Mouse (Mus musculus): ENCODE data around the gene Foxe1. TPM values are rescaled to one million over a fixed set of nuclear protein-coding genes. Genes with fewer than 3 reads are reported as not detected.

The Foxe1 gene
- polyA plus RNA-seq, 1 experiment: not detected

- Histone ChIP-seq H3K4me1 (ENCODE audit: control insufficient read depth, insufficient read depth, low read length) (peaks cover 3% of the 10 kb centered on the region; the same call in 1 of the 2 replicates), H3K27me3 (replicated peaks; ENCODE audit: control insufficient read depth, insufficient read depth, low read length) (no peaks in the 10 kb centered on the region), H3K36me3 (ENCODE audit: control insufficient read depth, insufficient read depth, low read length) (no peaks in the 10 kb centered on the region), H3K27ac (ENCODE audit: insufficient read depth, low read depth, low read length) (no peak overlapping the region), H3K4me3 (ENCODE audit: insufficient read depth, low read depth, low read length) (no peak overlapping the region)
- 53% methylated on average over 13 of the region's 13 CpGs for WGBS
- no peak for DNase-seq
- TF ChIP-seq CTCF (conservative IDR thresholded peaks at IDR 0.05; ENCODE audit: insufficient read depth, insufficient read length, low read depth, low read length) (no peak), POLR2A (IDR thresholded peaks at IDR 0.05; ENCODE audit: low read depth, low read length) (no peak)
Measured at GRCm38 (mm10) chr4:46321730-46322389, 21.5 kb upstream of the Foxe1 start.

- Histone ChIP-seq H3K36me3 (ENCODE audit: control insufficient read depth, insufficient read depth, low read length) (no peaks in the 10 kb centered on the region), H3K27me3 (replicated peaks; ENCODE audit: control insufficient read depth, insufficient read depth, low read length) (no peaks in the 10 kb centered on the region), H3K27ac (ENCODE audit: insufficient read depth, low read depth, low read length) (no peak overlapping the region), H3K4me1 (ENCODE audit: control insufficient read depth, insufficient read depth, low read length) (peaks cover 3% of the 10 kb centered on the region; the same call in 1 of the 2 replicates), H3K4me3 (ENCODE audit: insufficient read depth, low read depth, low read length) (no peak overlapping the region)
- 50% methylated on average over 4 of the region's 4 CpGs for WGBS
- TF ChIP-seq POLR2A (IDR thresholded peaks at IDR 0.05; ENCODE audit: low read depth, low read length): no peak
- no peak for TF ChIP-seq CTCF (conservative IDR thresholded peaks at IDR 0.05; ENCODE audit: insufficient read depth, insufficient read length, low read depth, low read length)
- no peak for DNase-seq
Measured at GRCm38 (mm10) chr4:46322715-46323114, 20.7 kb upstream of the Foxe1 start.

- H3K36me3 ChIP-seq (ENCODE audit: control insufficient read depth, insufficient read depth, low read length): no peaks in the 10 kb centered on the region
- WGBS: 63% methylated on average over 3 of the region's 3 CpGs
- H3K4me3 ChIP-seq (ENCODE audit: insufficient read depth, low read depth, low read length): no peak overlapping the region
Measured at GRCm38 (mm10) chr4:46328906-46329305, 14.5 kb upstream of the Foxe1 start.

GRCm38 (mm10) chr4:46335846-46336245 lies 7.6 kb upstream of the Foxe1 start:
- Histone ChIP-seq H3K36me3 (ENCODE audit: control insufficient read depth, insufficient read depth, low read length) (no peaks in the 10 kb centered on the region), H3K27ac (ENCODE audit: insufficient read depth, low read depth, low read length) (no peak overlapping the region), H3K4me1 (ENCODE audit: control insufficient read depth, insufficient read depth, low read length) (no peaks in the 10 kb centered on the region), H3K27me3 (replicated peaks; ENCODE audit: control insufficient read depth, insufficient read depth, low read length) (peaks cover 4% of the 10 kb centered on the region), H3K4me3 (ENCODE audit: insufficient read depth, low read depth, low read length) (no peak overlapping the region)
- TF ChIP-seq CTCF (conservative IDR thresholded peaks at IDR 0.05; ENCODE audit: insufficient read depth, insufficient read length, low read depth, low read length): no peak
- no peak for TF ChIP-seq POLR2A (IDR thresholded peaks at IDR 0.05; ENCODE audit: low read depth, low read length)
- DNase-seq: no peak
- WGBS: 34% methylated on average over 1 of the region's 1 CpGs

More at GRCm38 (mm10) chr4:46328906-46329305, 14.5 kb upstream of the Foxe1 start:
- no peaks in the 10 kb centered on the region for H3K27me3 ChIP-seq (replicated peaks; ENCODE audit: control insufficient read depth, insufficient read depth, low read length)
- no peaks in the 10 kb centered on the region for H3K4me1 ChIP-seq (ENCODE audit: control insufficient read depth, insufficient read depth, low read length)
- H3K27ac ChIP-seq (ENCODE audit: insufficient read depth, low read depth, low read length): no peak overlapping the region
- DNase-seq: no peak
- no peak for TF ChIP-seq POLR2A (IDR thresholded peaks at IDR 0.05; ENCODE audit: low read depth, low read length)
- no peak for TF ChIP-seq CTCF (conservative IDR thresholded peaks at IDR 0.05; ENCODE audit: insufficient read depth, insufficient read length, low read depth, low read length)

GRCm38 (mm10) chr4:46337990-46338389 lies 5.4 kb upstream of the Foxe1 start:
- no peak for DNase-seq
- H3K4me3 ChIP-seq (ENCODE audit: insufficient read depth, low read depth, low read length): no peak overlapping the region
- H3K36me3 ChIP-seq (ENCODE audit: control insufficient read depth, insufficient read depth, low read length): no peaks in the 10 kb centered on the region
- H3K27ac ChIP-seq (ENCODE audit: insufficient read depth, low read depth, low read length): no peak overlapping the region
- peaks cover 6% of the 10 kb centered on the region for H3K27me3 ChIP-seq (replicated peaks; ENCODE audit: control insufficient read depth, insufficient read depth, low read length)
- 9% methylated on average over 3 of the region's 3 CpGs for WGBS
- no peak for TF ChIP-seq POLR2A (IDR thresholded peaks at IDR 0.05; ENCODE audit: low read depth, low read length)
- TF ChIP-seq CTCF (conservative IDR thresholded peaks at IDR 0.05; ENCODE audit: insufficient read depth, insufficient read length, low read depth, low read length): no peak
- H3K4me1 ChIP-seq (ENCODE audit: control insufficient read depth, insufficient read depth, low read length): no peaks in the 10 kb centered on the region

- DNase-seq: no peak
- Histone ChIP-seq H3K27me3 (replicated peaks; ENCODE audit: control insufficient read depth, insufficient read depth, low read length) (peaks cover 12% of the 10 kb centered on the region), H3K4me1 (ENCODE audit: control insufficient read depth, insufficient read depth, low read length) (no peaks in the 10 kb centered on the region), H3K4me3 (ENCODE audit: insufficient read depth, low read depth, low read length) (no peak overlapping the region), H3K27ac (ENCODE audit: insufficient read depth, low read depth, low read length) (no peak overlapping the region), H3K36me3 (ENCODE audit: control insufficient read depth, insufficient read depth, low read length) (no peaks in the 10 kb centered on the region)
- 12% methylated on average over 10 of the region's 10 CpGs for WGBS
- no peak for TF ChIP-seq CTCF (conservative IDR thresholded peaks at IDR 0.05; ENCODE audit: insufficient read depth, insufficient read length, low read depth, low read length)
- TF ChIP-seq POLR2A (IDR thresholded peaks at IDR 0.05; ENCODE audit: low read depth, low read length): no peak
Measured at GRCm38 (mm10) chr4:46339026-46339425, 4.4 kb upstream of the Foxe1 start.

GRCm38 (mm10) chr4:46339584-46339983 lies 3.8 kb upstream of the Foxe1 start:
- Histone ChIP-seq H3K4me1 (ENCODE audit: control insufficient read depth, insufficient read depth, low read length) (no peaks in the 10 kb centered on the region), H3K27me3 (replicated peaks; ENCODE audit: control insufficient read depth, insufficient read depth, low read length) (peaks cover 17% of the 10 kb centered on the region), H3K36me3 (ENCODE audit: control insufficient read depth, insufficient read depth, low read length) (no peaks in the 10 kb centered on the region), H3K4me3 (ENCODE audit: insufficient read depth, low read depth, low read length) (no peak overlapping the region), H3K27ac (ENCODE audit: insufficient read depth, low read depth, low read length) (no peak overlapping the region)
- DNase-seq: no peak
- TF ChIP-seq CTCF (conservative IDR thresholded peaks at IDR 0.05; ENCODE audit: insufficient read depth, insufficient read length, low read depth, low read length) (no peak), POLR2A (IDR thresholded peaks at IDR 0.05; ENCODE audit: low read depth, low read length) (no peak)
- 3% methylated on average over 26 of the region's 26 CpGs for WGBS

Data from kidney, adult 2 months (tissue).